8 mouse cellular contexts compared by ENCODE assay signal in the genomic region with DNA sequence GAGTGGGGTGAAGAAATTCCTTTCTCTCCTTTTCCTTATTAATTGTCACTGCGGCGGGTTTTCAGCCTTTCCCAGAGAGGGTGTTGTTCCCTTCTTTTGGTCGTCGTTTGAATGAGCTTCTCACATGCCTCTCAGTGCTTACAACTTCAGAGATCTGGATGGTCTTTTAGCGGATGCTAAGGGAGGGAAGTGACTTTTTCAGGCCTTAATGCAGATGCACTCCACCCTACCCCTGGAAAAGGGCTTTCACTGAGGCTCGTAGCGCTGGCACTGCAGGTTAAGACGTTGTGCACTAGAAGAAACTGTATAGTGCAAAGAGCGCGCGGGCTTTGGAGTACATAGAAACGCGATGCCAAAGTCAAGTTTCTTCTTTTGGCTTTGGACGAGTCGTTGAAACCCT. TPM values are rescaled to one million over a fixed set of nuclear protein-coding genes. Genes with fewer than 3 reads are reported as not detected.
DNase-seq lines count a peak whose midpoint lies in the region; ATAC-seq and TF ChIP-seq lines count a peak whose summit lies in the region.

No protein-coding gene starts in this region.

- no peak overlapping the region; the same call in 1 of the 2 replicates for H3K27ac ChIP-seq in bone marrow macrophage, adult 2 months (ENCODE audit: insufficient read depth, low read depth, low read length)
- H3K27ac ChIP-seq in heart, postnatal 0 days (ENCODE audit: low read depth), result peak overlapping the region; percentile 83
- H3K27ac ChIP-seq in limb, embryonic 12.5 days, result peak overlapping the region; percentile 90

- DNase-seq in embryo, embryonic 10 days (ENCODE audit: low spot score), result peak; percentile 55
- DNase-seq in embryo, embryonic 9.5 days (ENCODE audit: extremely low spot score), result no peak
- peak; percentile 55 for DNase-seq in 416B (ENCODE audit: low read depth)
- DNase-seq in heart, postnatal 0 days (ENCODE audit: low spot score), result no peak
- peak; percentile 26 for DNase-seq in right cerebral cortex, adult 18-20 months

- no peaks in the 10 kb centered on the region for H3K27me3 ChIP-seq in heart, postnatal 0 days (ENCODE audit: control insufficient read depth, insufficient read depth, low read length)
- H3K27me3 ChIP-seq in limb, embryonic 12.5 days, result no peaks in the 10 kb centered on the region

- peak overlapping the region; percentile 75 for H3K9ac ChIP-seq in heart, postnatal 0 days (replicated peaks; ENCODE audit: low read depth, low read length)
- peak overlapping the region; percentile 85 for H3K9ac ChIP-seq in limb, embryonic 12.5 days (replicated peaks)

- H3K4me3 ChIP-seq in bone marrow macrophage, adult 2 months (ENCODE audit: insufficient read depth, low read length), result peak overlapping the region; percentile 89
- H3K4me3 ChIP-seq in heart, postnatal 0 days (ENCODE audit: low read depth, low read length), result peak overlapping the region; percentile 76
- H3K4me3 ChIP-seq in limb, embryonic 12.5 days (replicated peaks), result peak overlapping the region; percentile 69

- H3K36me3 ChIP-seq in heart, postnatal 0 days (replicated peaks; ENCODE audit: control insufficient read depth, insufficient read depth, low read length), result no peaks in the 10 kb centered on the region
- H3K36me3 ChIP-seq in limb, embryonic 12.5 days, result peaks cover 8% of the 10 kb centered on the region; the same call in 1 of the 2 replicates

- ATAC-seq in heart, postnatal 0 days (ENCODE audit: insufficient read depth, low read depth), result no peak
- ATAC-seq in limb, embryonic 12.5 days (ENCODE audit: insufficient number of reproducible peaks, insufficient read depth, low FRiP score, low TSS enrichment, low read depth), result no peak
- ATAC-seq in monocyte, adult 5-6 weeks (replicated peaks; ENCODE audit: insufficient number of reproducible peaks, low FRiP score, low TSS enrichment, poor library complexity, severe bottlenecking), result no peak

- H3K4me1 ChIP-seq in bone marrow macrophage, adult 2 months (ENCODE audit: control insufficient read depth, insufficient read depth, low read length), result peaks cover 27% of the 10 kb centered on the region
- H3K4me1 ChIP-seq in heart, postnatal 0 days (ENCODE audit: control insufficient read depth, insufficient read depth), result peaks cover 23% of the 10 kb centered on the region
- peaks cover 21% of the 10 kb centered on the region for H3K4me1 ChIP-seq in limb, embryonic 12.5 days (replicated peaks)

- 3% methylated on average over 15 of the region's 15 CpGs for WGBS in heart, postnatal 0 days
- 6% methylated on average over 15 of the region's 15 CpGs for WGBS in limb, embryonic 12.5 days

- TF ChIP-seq EP300 in heart, postnatal 0 days (IDR thresholded peaks at IDR 0.05; ENCODE audit: low read depth), result no peak

- no peak for TF ChIP-seq CTCF in bone marrow macrophage, adult 2 months (IDR thresholded peaks at IDR 0.05; ENCODE audit: low read depth, low read length)
- no peak for TF ChIP-seq CTCF in heart, postnatal 0 days (IDR thresholded peaks at IDR 0.05; ENCODE audit: low read depth)

- no peak for TF ChIP-seq POLR2A in bone marrow macrophage, adult 2 months (IDR thresholded peaks at IDR 0.05; ENCODE audit: borderline replicate concordance, low read depth, low read length)

- H3K4me2 ChIP-seq in heart, postnatal 0 days (ENCODE audit: low read depth, low read length), result peak overlapping the region; percentile 91
- peak overlapping the region; percentile 65 for H3K4me2 ChIP-seq in limb, embryonic 12.5 days

- no peaks in the 10 kb centered on the region for H3K9me3 ChIP-seq in heart, postnatal 0 days (replicated peaks; ENCODE audit: control insufficient read depth, low read length)
- peaks cover 8% of the 10 kb centered on the region; the same call in 1 of the 2 replicates for H3K9me3 ChIP-seq in limb, embryonic 12.5 days

RNA-seq across cellular contexts. Expression of a gene that starts 0.7 kb away (rescaled TPM):
- 10.9 and 13.5 TPM in 2 replicates for polyA plus RNA-seq in bone marrow macrophage, adult 2 months (2012; ENCODE audit: insufficient read depth, insufficient read length, missing spikeins)
- total RNA-seq in heart, postnatal 0 days (2014; rRNA removed; ENCODE audit: low replicate concordance), result 49.1 and 76.1 TPM in 2 replicates
- polyA plus RNA-seq in heart, postnatal 0 days (2015; fragmentation: Nextera tagmentation; extraction: Ambion mirVana), result 7.3 and 9.4 TPM in 2 replicates
- polyA plus RNA-seq in limb, embryonic 12.5 days (2016; fragmentation: Nextera tagmentation; extraction: Ambion mirVana), result 20.0 and 22.0 TPM in 2 replicates
- total RNA-seq in monocyte, adult 5-6 weeks (2017), result 19.7 to 23.6 TPM (median 22.3 TPM) in 3 replicates

RNA-seq across cellular contexts. Expression of a gene that starts 27.5 kb away (rescaled TPM):
- polyA plus RNA-seq in bone marrow macrophage, adult 2 months (2012; ENCODE audit: insufficient read depth, insufficient read length, missing spikeins), result not detected in 2 replicates
- 0.08 and 0.43 TPM in 2 replicates for total RNA-seq in heart, postnatal 0 days (2014; rRNA removed; ENCODE audit: low replicate concordance)
- polyA plus RNA-seq in heart, postnatal 0 days (2015; fragmentation: Nextera tagmentation; extraction: Ambion mirVana), result 0.23 and 0.60 TPM in 2 replicates
- not detected in 2 replicates for polyA plus RNA-seq in limb, embryonic 12.5 days (2016; fragmentation: Nextera tagmentation; extraction: Ambion mirVana)
- total RNA-seq in monocyte, adult 5-6 weeks (2017), result not detected in 3 replicates

RNA-seq across cellular contexts. Expression of a gene that starts 48.1 kb away (rescaled TPM):
- not detected in 2 replicates for polyA plus RNA-seq in bone marrow macrophage, adult 2 months (2012; ENCODE audit: insufficient read depth, insufficient read length, missing spikeins)
- total RNA-seq in heart, postnatal 0 days (2014; rRNA removed; ENCODE audit: low replicate concordance), result 0.19 and 0.89 TPM in 2 replicates
- polyA plus RNA-seq in heart, postnatal 0 days (2015; fragmentation: Nextera tagmentation; extraction: Ambion mirVana), result 0.04 and 0.16 TPM in 2 replicates
- 0.14 and 0.26 TPM in 2 replicates for polyA plus RNA-seq in limb, embryonic 12.5 days (2016; fragmentation: Nextera tagmentation; extraction: Ambion mirVana)
- 0.19 to 0.53 TPM in 2 of 3 replicates, not detected in the other for total RNA-seq in monocyte, adult 5-6 weeks (2017)

Comparison
In these comparisons a context has a peak if more than half of its experiments do, and no peak if none do; other contexts are left out.
1. DNase-seq: peak in embryo, embryonic 10 days (single experiment), 416B (single experiment) and right cerebral cortex, adult 18-20 months (single experiment); none in embryo, embryonic 9.5 days (single experiment) and heart, postnatal 0 days (single experiment).
2. Peak in every context shown above with its lines, with median percentiles within 50 percentile points of each other: H3K4me3 ChIP-seq.